Mouse (Mus musculus) kidney, postnatal 36 days (tissue): ENCODE measurements around the gene Tspan5.

Experiments used
- DNase-seq, 2 experiments: peaks; one replicate each; pipeline ENCODE4 v3.0.0; 2021 to 2022; ENCODE audit warnings: mixed read lengths in 2 of 2

Tspan5 gene

GRCm38 (mm10) chr3:138881725-138882347 lies 139.8 kb downstream of the Tspan5 start:
- no peak for DNase-seq

- no peak for DNase-seq
Observed at GRCm38 (mm10) chr3:138886121-138886520, 144.1 kb downstream of the Tspan5 start.

- DNase-seq, result peak; percentile 11
Observed at GRCm38 (mm10) chr3:138889214-138889613, 147.2 kb downstream of the Tspan5 start.

- no peak for DNase-seq
Observed at GRCm38 (mm10) chr3:138889769-138890295, 147.8 kb downstream of the Tspan5 start.

GRCm38 (mm10) chr3:138893520-138893919 lies 151.5 kb downstream of the Tspan5 start:
- DNase-seq, result no peak

- DNase-seq, result no peak
Observed at GRCm38 (mm10) chr3:138897500-138897899, 155.5 kb downstream of the Tspan5 start.

- no peak for DNase-seq
Observed at GRCm38 (mm10) chr3:138898055-138898454, 156.1 kb downstream of the Tspan5 start.

GRCm38 (mm10) chr3:138900571-138901141 lies 158.7 kb downstream of the Tspan5 start:
- DNase-seq, result no peak

GRCm38 (mm10) chr3:138905678-138906077 lies 163.7 kb downstream of the Tspan5 start:
- DNase-seq, result peak; percentile 7 to 29

- peak; percentile 30 to 78 for DNase-seq
Observed at GRCm38 (mm10) chr3:138906112-138906880, 164.3 kb downstream of the Tspan5 start.

- DNase-seq, result no peak
Observed at GRCm38 (mm10) chr3:138909313-138909712, 167.3 kb downstream of the Tspan5 start.

GRCm38 (mm10) chr3:138912504-138912903 lies 170.5 kb downstream of the Tspan5 start:
- no peak for DNase-seq

GRCm38 (mm10) chr3:138914626-138915288 lies 172.8 kb downstream of the Tspan5 start:
- DNase-seq, result peak; percentile 41 to 52

GRCm38 (mm10) chr3:138916591-138916990 lies 174.6 kb downstream of the Tspan5 start:
- no peak for DNase-seq

- DNase-seq, result no peak
Observed at GRCm38 (mm10) chr3:138917016-138917415, 175.0 kb downstream of the Tspan5 start.

GRCm38 (mm10) chr3:138918241-138918640 lies 176.2 kb downstream of the Tspan5 start:
- no peak for DNase-seq

GRCm38 (mm10) chr3:138926161-138926560 lies 184.2 kb downstream of the Tspan5 start:
- DNase-seq, result no peak

- DNase-seq, result no peak
Observed at GRCm38 (mm10) chr3:138927437-138927836, 185.4 kb downstream of the Tspan5 start.

GRCm38 (mm10) chr3:138936780-138937179 lies 194.8 kb downstream of the Tspan5 start:
- DNase-seq, result no peak

- DNase-seq, result no peak
Observed at GRCm38 (mm10) chr3:138937241-138937640, 195.2 kb downstream of the Tspan5 start.

- DNase-seq, result no peak
Observed at GRCm38 (mm10) chr3:138941604-138942003, 199.6 kb downstream of the Tspan5 start.

GRCm38 (mm10) chr3:138945516-138945915 lies 203.5 kb downstream of the Tspan5 start:
- DNase-seq, result no peak

GRCm38 (mm10) chr3:138949081-138949480 lies 207.1 kb downstream of the Tspan5 start:
- no peak for DNase-seq
